Mouse (Mus musculus) heart, embryonic 11.5 days (tissue): ENCODE measurements at regions not wholly inside any gene's neighbourhood (a gene's known extent, or its start where the extent isn't known, plus 50 kb on each side); places are given as distances from the start of the nearest gene placed in this dataset.

Experiments used
- ATAC-seq: fragments of 200-750 bp; cut with Nextera tagmentation; replicated peaks from 2 replicates; pipeline ENCODE4 v1.8.0; 2017; ENCODE audit warnings: moderate library complexity; ENCODE audit not compliant: insufficient number of reproducible peaks, low FRiP score, low TSS enrichment
- H3K27ac ChIP-seq: fragments of 300-500 bp; sonication (generic); 2 replicates; pipeline ENCODE4 v1.5.1; 2014; ENCODE audit warnings: mild to moderate bottlenecking, low read depth, low read length
- H3K27me3 ChIP-seq: fragments of 300-500 bp; sonication (generic); 2 replicates; pipeline ENCODE4 v1.6.1; 2014; ENCODE audit warnings: mild to moderate bottlenecking, low read length, mixed read lengths; ENCODE audit not compliant: control insufficient read depth, insufficient read depth
- H3K36me3 ChIP-seq: fragments of 300-500 bp; sonication (generic); 2 replicates; pipeline ENCODE4 v1.6.1; 2014; ENCODE audit warnings: mild to moderate bottlenecking, low read length, moderate library complexity, mixed read lengths; ENCODE audit not compliant: control insufficient read depth, insufficient read depth
- H3K4me1 ChIP-seq: fragments of 300-500 bp; sonication (generic); 2 replicates; pipeline ENCODE4 v1.6.1; 2014; ENCODE audit warnings: low read length; ENCODE audit not compliant: control insufficient read depth, insufficient read depth
- H3K4me2 ChIP-seq: fragments of 300-500 bp; sonication (generic); 2 replicates; pipeline ENCODE4 v1.6.1; 2014; ENCODE audit warnings: mild to moderate bottlenecking, moderate library complexity
- H3K4me3 ChIP-seq: fragments of 300-500 bp; sonication (generic); 2 replicates; pipeline ENCODE4 v1.5.1; 2014; ENCODE audit warnings: low read depth, low read length
- H3K9ac ChIP-seq: fragments of 300-500 bp; sonication (generic); 2 replicates; pipeline ENCODE4 v1.6.1; 2014; ENCODE audit warnings: mild to moderate bottlenecking, low read depth, low read length, moderate library complexity
- H3K9me3 ChIP-seq: fragments of 300-500 bp; sonication (generic); replicated peaks from 2 replicates; pipeline ENCODE4 v1.6.1; 2016; ENCODE audit warnings: low read length; ENCODE audit not compliant: control insufficient read depth
- WGBS: fragments of 180-500 bp; shearing (Covaris S2); extraction: QIAGEN DNeasy Blood & Tissue Kit; methylation state at CpG from one replicate; pipeline ENCODE4 v1.1.7; 2014; ENCODE audit not compliant: insufficient replicate concordance; 5-methylcytosine and 5-hydroxymethylcytosine counted together

DNA sequence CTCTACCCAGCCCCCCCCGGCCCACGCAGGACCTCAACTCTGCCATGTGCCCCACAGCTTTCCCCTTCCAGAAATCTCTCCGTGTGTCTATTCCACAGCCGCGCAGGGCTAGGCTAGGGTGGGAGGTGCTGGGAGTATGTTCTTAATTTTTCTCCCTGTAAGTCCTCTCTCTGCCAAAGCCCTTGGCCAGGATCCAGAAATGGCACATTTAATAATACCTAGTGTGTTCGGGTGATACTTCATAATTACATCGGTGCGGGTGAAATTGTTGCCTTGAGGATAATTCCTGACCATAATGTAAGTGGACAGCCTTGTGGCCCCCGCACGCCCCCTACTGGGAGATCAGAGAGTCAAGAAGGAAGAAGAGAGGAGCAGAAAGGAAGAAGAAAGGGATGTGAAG lies 1093.5 kb downstream of the Mrps31 start:
- no peak overlapping the region for H3K4me3 ChIP-seq
- H3K27me3 ChIP-seq = no peaks in the 10 kb centered on the region
- H3K4me2 ChIP-seq = no peak overlapping the region
- ATAC-seq = no peak
- peaks cover 10% of the 10 kb centered on the region; the same call in 1 of the 2 replicates for H3K4me1 ChIP-seq
- WGBS = 49% methylated on average over 10 of the region's 10 CpGs
- H3K9me3 ChIP-seq = no peaks in the 10 kb centered on the region
- no peak overlapping the region for H3K9ac ChIP-seq
- no peaks in the 10 kb centered on the region for H3K36me3 ChIP-seq
- H3K27ac ChIP-seq = no peak overlapping the region

DNA sequence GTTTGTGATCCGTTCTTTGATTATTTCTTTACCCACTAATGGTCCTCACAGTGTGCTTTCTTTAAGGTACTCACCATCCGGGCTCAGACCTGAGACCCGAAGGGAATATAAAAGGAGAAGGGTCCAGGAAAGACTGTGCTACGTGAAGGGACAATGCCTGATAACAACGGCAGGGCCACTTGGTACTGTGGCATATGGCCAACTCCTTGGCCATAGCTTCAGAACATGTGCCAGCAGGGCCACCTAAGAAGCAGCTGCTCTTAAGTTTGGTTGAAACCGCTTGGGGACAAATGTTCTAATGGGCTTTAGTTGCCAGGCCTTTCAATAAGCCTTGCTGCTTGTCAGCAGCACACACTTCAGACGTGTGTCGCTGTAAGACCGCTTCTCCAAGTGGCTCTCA lies 1094.1 kb downstream of the Mrps31 start:
- H3K36me3 ChIP-seq = no peaks in the 10 kb centered on the region
- no peaks in the 10 kb centered on the region for H3K9me3 ChIP-seq
- no peak overlapping the region for H3K9ac ChIP-seq
- H3K4me1 ChIP-seq = peaks cover 10% of the 10 kb centered on the region; the same call in 1 of the 2 replicates
- H3K4me3 ChIP-seq = no peak overlapping the region
- no peaks in the 10 kb centered on the region for H3K27me3 ChIP-seq
- 82% methylated on average over 9 of the region's 9 CpGs for WGBS
- no peak overlapping the region for H3K27ac ChIP-seq
- H3K4me2 ChIP-seq = no peak overlapping the region
- no peak for ATAC-seq

DNA sequence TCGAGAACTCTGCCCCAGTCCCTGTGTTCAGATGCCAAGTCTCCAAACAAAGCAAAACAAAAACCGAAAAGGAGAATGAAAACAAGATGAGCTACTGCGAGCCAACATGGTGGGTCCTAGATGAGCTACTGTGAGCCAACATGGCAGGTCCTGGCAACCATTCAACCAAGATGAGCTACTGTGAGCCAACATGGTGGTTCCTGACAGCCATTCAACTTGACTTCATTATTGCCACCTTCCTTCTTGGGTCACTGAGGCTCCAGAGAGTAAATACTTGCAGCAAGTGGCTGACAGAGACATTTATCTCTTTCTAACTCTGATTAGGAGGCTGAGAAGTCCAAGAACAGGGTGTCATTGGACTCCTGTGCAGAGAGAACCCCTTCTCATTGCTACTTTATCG lies 1094.8 kb downstream of the Mrps31 start:
- no peaks in the 10 kb centered on the region for H3K36me3 ChIP-seq
- H3K4me3 ChIP-seq = no peak overlapping the region
- H3K27ac ChIP-seq = no peak overlapping the region
- peaks cover 10% of the 10 kb centered on the region; the same call in 1 of the 2 replicates for H3K4me1 ChIP-seq
- 84% methylated on average over 4 of the region's 4 CpGs for WGBS
- H3K9me3 ChIP-seq = no peaks in the 10 kb centered on the region
- H3K4me2 ChIP-seq = no peak overlapping the region
- no peak overlapping the region for H3K9ac ChIP-seq
- H3K27me3 ChIP-seq = no peaks in the 10 kb centered on the region
- ATAC-seq = no peak

DNA sequence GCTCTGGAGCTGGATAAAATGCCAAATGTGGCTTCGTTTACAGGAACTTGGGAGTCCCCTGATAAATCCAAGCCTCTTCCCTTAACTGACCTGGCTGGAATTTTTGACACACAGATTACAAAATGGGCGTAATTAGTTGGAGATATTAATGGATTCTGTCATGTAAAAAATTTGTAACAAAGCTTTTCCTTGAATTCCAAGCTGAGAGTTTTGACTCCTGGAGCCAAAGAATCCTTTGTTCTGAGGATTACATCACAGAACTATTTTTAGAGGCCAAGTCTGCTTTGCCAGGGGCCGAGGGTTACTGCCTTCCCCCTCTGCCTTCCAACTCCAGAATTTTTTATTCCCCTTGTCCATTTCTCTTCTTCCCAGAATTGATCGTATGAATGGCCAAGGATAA lies 1096.5 kb downstream of the Mrps31 start:
- Histone ChIP-seq H3K36me3 (no peaks in the 10 kb centered on the region), H3K4me2 (no peak overlapping the region), H3K9ac (no peak overlapping the region), H3K4me1 (peaks cover 10% of the 10 kb centered on the region; the same call in 1 of the 2 replicates), H3K9me3 (no peaks in the 10 kb centered on the region), H3K27ac (peak overlapping the region; percentile 58), H3K27me3 (no peaks in the 10 kb centered on the region), H3K4me3 (no peak overlapping the region)
- no peak for ATAC-seq
- 29% methylated on average over 4 of the region's 4 CpGs for WGBS

DNA sequence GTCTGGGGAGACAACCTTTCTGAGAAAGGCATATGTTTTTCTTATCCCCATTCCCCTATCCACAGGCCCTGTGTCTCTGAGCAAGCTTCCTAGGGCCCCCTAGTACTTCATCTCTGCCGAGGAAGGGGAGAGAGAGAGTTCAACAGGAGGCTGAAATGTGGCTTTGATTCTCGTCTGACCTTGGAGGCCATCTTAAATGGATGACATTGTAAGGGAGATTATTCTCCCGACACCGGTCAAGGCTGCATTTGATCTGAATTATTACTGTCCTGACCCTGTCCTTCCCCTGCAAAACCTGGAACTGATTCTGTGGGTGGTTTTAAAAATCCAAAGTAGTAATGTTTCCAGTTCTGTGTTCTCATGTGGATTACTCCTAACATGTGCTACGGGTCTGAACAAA lies 1098.9 kb downstream of the Mrps31 start:
- Histone ChIP-seq H3K9ac (no peak overlapping the region), H3K4me2 (no peak overlapping the region), H3K27me3 (no peaks in the 10 kb centered on the region), H3K9me3 (no peaks in the 10 kb centered on the region), H3K36me3 (no peaks in the 10 kb centered on the region), H3K27ac (no peak overlapping the region), H3K4me1 (peaks cover 10% of the 10 kb centered on the region; the same call in 1 of the 2 replicates), H3K4me3 (no peak overlapping the region)
- WGBS = 72% methylated on average over 5 of the region's 5 CpGs
- no peak for ATAC-seq

DNA sequence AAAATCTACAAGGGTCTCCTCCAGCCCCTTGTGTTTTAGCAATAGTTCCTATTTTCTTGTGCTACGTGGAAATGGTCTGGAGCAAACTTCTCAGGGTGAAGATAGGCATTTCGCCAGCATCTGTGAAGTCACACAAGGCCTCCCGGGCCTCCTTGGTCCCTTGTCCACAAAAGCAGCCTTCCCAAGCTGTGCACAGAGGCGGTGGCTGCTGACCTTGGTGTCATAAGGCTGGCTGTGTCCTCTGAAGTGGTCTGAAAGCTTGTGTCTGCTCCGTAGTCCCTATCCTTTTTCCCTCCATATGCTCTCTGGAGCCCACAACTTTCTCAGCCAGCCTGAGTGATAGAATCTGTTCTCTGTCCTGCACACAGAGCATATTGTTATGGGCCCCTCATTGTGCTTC lies 1099.4 kb downstream of the Mrps31 start:
- no peaks in the 10 kb centered on the region for H3K9me3 ChIP-seq
- H3K36me3 ChIP-seq = no peaks in the 10 kb centered on the region
- peaks cover 10% of the 10 kb centered on the region; the same call in 1 of the 2 replicates for H3K4me1 ChIP-seq
- H3K27ac ChIP-seq = no peak overlapping the region
- no peak overlapping the region for H3K4me2 ChIP-seq
- H3K4me3 ChIP-seq = no peak overlapping the region
- H3K9ac ChIP-seq = no peak overlapping the region
- WGBS = 49% methylated on average over 5 of the region's 5 CpGs
- no peaks in the 10 kb centered on the region for H3K27me3 ChIP-seq
- ATAC-seq = no peak

DNA sequence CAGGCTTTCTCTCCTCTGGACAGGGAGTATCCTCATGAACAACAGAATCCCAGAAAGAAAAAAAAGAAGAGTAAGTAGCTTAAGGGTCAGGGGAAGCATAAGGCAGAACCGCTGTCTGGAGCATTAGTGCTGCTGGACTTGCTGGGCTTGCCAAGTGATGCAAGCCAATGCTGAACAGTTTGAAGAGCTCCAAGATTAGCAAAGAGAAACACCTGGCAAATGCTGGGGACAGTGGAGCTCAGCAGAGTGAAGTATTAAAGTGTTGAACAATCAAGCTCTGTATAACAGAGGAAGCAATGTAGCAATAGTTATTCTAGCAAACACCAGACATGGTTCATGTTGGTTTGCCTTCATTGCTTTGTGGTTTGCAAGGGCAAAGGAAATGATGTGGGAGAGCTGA lies 1100.1 kb downstream of the Mrps31 start:
- no peak overlapping the region for H3K4me3 ChIP-seq
- H3K4me1 ChIP-seq = peaks cover 10% of the 10 kb centered on the region; the same call in 1 of the 2 replicates
- no peaks in the 10 kb centered on the region for H3K36me3 ChIP-seq

DNA sequence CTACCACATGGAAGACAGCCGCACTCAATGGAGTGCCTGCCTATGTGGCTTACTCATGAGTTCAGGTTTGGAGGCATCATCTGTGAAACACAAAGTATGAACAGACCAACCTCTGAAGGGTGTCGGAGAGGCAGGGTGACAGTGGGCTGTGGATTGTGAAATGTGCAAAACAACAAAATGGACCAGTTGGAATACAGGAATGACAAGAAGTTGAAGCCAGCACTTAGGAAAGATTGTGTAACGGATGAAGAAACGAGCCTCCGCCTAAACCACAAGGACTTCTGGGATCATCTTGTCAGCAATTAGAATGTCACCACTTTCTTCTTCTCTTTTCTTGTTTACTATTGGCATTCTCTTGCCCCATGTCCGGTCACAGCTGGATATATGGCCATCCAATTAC lies 1100.6 kb downstream of the Mrps31 start:
- Histone ChIP-seq H3K27ac (no peak overlapping the region), H3K9me3 (no peaks in the 10 kb centered on the region), H3K27me3 (no peaks in the 10 kb centered on the region), H3K4me3 (no peak overlapping the region), H3K9ac (no peak overlapping the region), H3K36me3 (no peaks in the 10 kb centered on the region), H3K4me1 (peaks cover 10% of the 10 kb centered on the region; the same call in 1 of the 2 replicates), H3K4me2 (no peak overlapping the region)
- ATAC-seq = no peak
- 82% methylated on average over 6 of the region's 6 CpGs for WGBS

More for the DNA sequence above, 1100.1 kb downstream of the Mrps31 start:
- no peaks in the 10 kb centered on the region for H3K9me3 ChIP-seq
- 86% methylated on average over 1 of the region's 1 CpGs for WGBS
- no peak overlapping the region for H3K4me2 ChIP-seq
- ATAC-seq = no peak
- H3K27me3 ChIP-seq = no peaks in the 10 kb centered on the region
- no peak overlapping the region for H3K27ac ChIP-seq
- H3K9ac ChIP-seq = no peak overlapping the region

DNA sequence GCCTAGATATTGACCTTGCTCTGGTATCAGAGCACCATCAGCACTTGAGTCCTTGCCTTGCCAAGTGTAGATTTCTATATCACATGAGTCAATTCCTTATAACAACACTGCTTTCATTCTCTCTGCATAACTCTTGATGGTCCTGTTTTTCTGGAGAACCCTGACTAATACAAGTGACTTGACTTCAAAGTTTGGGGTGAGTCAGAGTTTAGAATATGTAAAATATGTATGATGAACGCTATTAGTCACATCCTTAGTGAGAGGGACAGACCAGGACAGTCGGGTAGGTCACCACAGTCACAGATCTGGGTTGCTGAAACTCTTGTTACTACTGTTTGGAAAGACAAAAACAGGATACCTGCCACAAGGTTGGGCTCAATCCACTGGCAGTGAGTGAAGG lies 1105.3 kb downstream of the Mrps31 start:
- Histone ChIP-seq H3K27me3 (no peaks in the 10 kb centered on the region), H3K4me3 (no peak overlapping the region), H3K9me3 (no peaks in the 10 kb centered on the region), H3K4me1 (no peaks in the 10 kb centered on the region), H3K9ac (no peak overlapping the region), H3K27ac (no peak overlapping the region), H3K4me2 (no peak overlapping the region), H3K36me3 (no peaks in the 10 kb centered on the region)
- ATAC-seq = no peak
- 57% methylated on average over 2 of the region's 2 CpGs for WGBS
